Mouse (Mus musculus) layer of hippocampus, adult 11-12 months (tissue): ENCODE data around the gene Lgr6.
A peak's percentile ranks its signal among the peaks of the same experiment; 100 is the strongest.
"Not testable (repeated sequence)": the region's sequence is repeated elsewhere in the genome, so short reads cannot be mapped to it uniquely, and the experiment has no call there.

Experiments used
- DNase-seq: peaks from one replicate; pipeline ENCODE4 v3.0.0; 2022; ENCODE audit warnings: low spot score

Lgr6 gene

GRCm38 (mm10) chr1:135128986-135129385 lies 23.9 kb upstream of the Lgr6 start:
- no peak for DNase-seq

- no peak for DNase-seq
Observed at GRCm38 (mm10) chr1:135128011-135128441, 22.9 kb upstream of the Lgr6 start.

- DNase-seq, result no peak
Observed at GRCm38 (mm10) chr1:135126443-135127027, 21.5 kb upstream of the Lgr6 start.

GRCm38 (mm10) chr1:135125990-135126389 lies 20.9 kb upstream of the Lgr6 start:
- no peak for DNase-seq

GRCm38 (mm10) chr1:135124573-135125363 lies 19.7 kb upstream of the Lgr6 start:
- no peak for DNase-seq

- DNase-seq, result peak; percentile 51
Observed at GRCm38 (mm10) chr1:135112661-135113060, 7.6 kb upstream of the Lgr6 start.

- not testable (repeated sequence) for DNase-seq
Observed at GRCm38 (mm10) chr1:135111271-135111670, 6.2 kb upstream of the Lgr6 start.

- peak; percentile 76 for DNase-seq
Observed at GRCm38 (mm10) chr1:135110075-135110474, 5.0 kb upstream of the Lgr6 start.

GRCm38 (mm10) chr1:135108611-135109010 lies 3.5 kb upstream of the Lgr6 start:
- DNase-seq, result no peak

- peak; percentile 44 for DNase-seq
Observed at GRCm38 (mm10) chr1:135105951-135106350, 875 bp upstream of the Lgr6 start.

- no peak for DNase-seq
Observed at GRCm38 (mm10) chr1:135100400-135100799, 4.7 kb downstream of the Lgr6 start.

GRCm38 (mm10) chr1:135098441-135098840 lies 6.6 kb downstream of the Lgr6 start:
- DNase-seq, result no peak

GRCm38 (mm10) chr1:135097441-135097840 lies 7.6 kb downstream of the Lgr6 start:
- DNase-seq, result no peak

- peak; percentile 76 for DNase-seq
Observed at GRCm38 (mm10) chr1:135096312-135096711, 8.8 kb downstream of the Lgr6 start.

- no peak for DNase-seq
Observed at GRCm38 (mm10) chr1:135095189-135095588, 9.9 kb downstream of the Lgr6 start.

GRCm38 (mm10) chr1:135094723-135095122 lies 10.4 kb downstream of the Lgr6 start:
- DNase-seq, result no peak

GRCm38 (mm10) chr1:135090914-135091313 lies 14.2 kb downstream of the Lgr6 start:
- no peak for DNase-seq

- no peak for DNase-seq
Observed at GRCm38 (mm10) chr1:135089626-135090025, 15.4 kb downstream of the Lgr6 start.

- peak; percentile 60 for DNase-seq
Observed at GRCm38 (mm10) chr1:135087414-135087813, 17.7 kb downstream of the Lgr6 start.

GRCm38 (mm10) chr1:135086015-135086414 lies 19.1 kb downstream of the Lgr6 start:
- no peak for DNase-seq

GRCm38 (mm10) chr1:135085296-135085871 lies 19.7 kb downstream of the Lgr6 start:
- no peak for DNase-seq

GRCm38 (mm10) chr1:135083465-135083864 lies 21.6 kb downstream of the Lgr6 start:
- no peak for DNase-seq

GRCm38 (mm10) chr1:135082267-135082666 lies 22.8 kb downstream of the Lgr6 start:
- DNase-seq, result no peak
